Mouse (Mus musculus) hindbrain, embryonic 11.5 days (tissue): ENCODE measurements around the gene Kpna7. TPM values are rescaled to one million over a fixed set of nuclear protein-coding genes. Genes with fewer than 3 reads are reported as not detected.
"Not testable (repeated sequence)": the region's sequence is repeated elsewhere in the genome, so short reads cannot be mapped to it uniquely, and the experiment has no call there.

Experiments
- ATAC-seq: fragments of 200-750 bp; cut with Nextera tagmentation; 2 replicates; pipeline ENCODE4 v1.8.0; 2017; ENCODE audit warnings: mild to moderate bottlenecking, moderate TSS enrichment, moderate library complexity; ENCODE audit not compliant: low FRiP score
- DNase-seq: peaks from one replicate; pipeline ENCODE4 v3.0.0-alpha.2; 2015; ENCODE audit warnings: low spot score
- H3K27ac ChIP-seq: fragments of 300-500 bp; sonication (generic); 2 replicates; pipeline ENCODE4 v1.5.1; 2014; ENCODE audit warnings: mild to moderate bottlenecking, low read depth, low read length
- H3K27me3 ChIP-seq: fragments of 300-500 bp; sonication (generic); 2 replicates; pipeline ENCODE4 v1.6.1; 2014; ENCODE audit warnings: mild to moderate bottlenecking, low read length, moderate library complexity, mixed read lengths; ENCODE audit not compliant: control insufficient read depth, insufficient read depth
- H3K36me3 ChIP-seq: fragments of 300-500 bp; sonication (generic); 2 replicates; pipeline ENCODE4 v1.6.1; 2014; ENCODE audit warnings: mild to moderate bottlenecking, low read length, moderate library complexity, mixed read lengths; ENCODE audit not compliant: control insufficient read depth, insufficient read depth
- H3K4me1 ChIP-seq: fragments of 300-500 bp; sonication (generic); replicated peaks from 2 replicates; pipeline ENCODE4 v1.6.1; 2014; ENCODE audit warnings: low read length, mixed read lengths; ENCODE audit not compliant: control insufficient read depth, insufficient read depth
- H3K4me2 ChIP-seq: fragments of 300-500 bp; sonication (generic); replicated peaks from 2 replicates; pipeline ENCODE4 v1.6.1; 2014; ENCODE audit warnings: mild to moderate bottlenecking, low read depth, low read length
- H3K4me3 ChIP-seq: fragments of 300-500 bp; sonication (generic); 2 replicates; pipeline ENCODE4 v1.5.1; 2014; ENCODE audit warnings: low read depth, low read length
- H3K9ac ChIP-seq: fragments of 300-500 bp; sonication (generic); 2 replicates; pipeline ENCODE4 v1.6.1; 2014; ENCODE audit warnings: low read depth, low read length
- H3K9me3 ChIP-seq: fragments of 300-500 bp; sonication (generic); 2 replicates; pipeline ENCODE4 v1.6.1; 2016; ENCODE audit warnings: low read length; ENCODE audit not compliant: control insufficient read depth
- WGBS: fragments of 180-500 bp; shearing (Covaris S2); extraction: QIAGEN DNeasy Blood & Tissue Kit; methylation state at CpG from one replicate; pipeline ENCODE4 v1.1.7; 2014; 5-methylcytosine and 5-hydroxymethylcytosine counted together
- polyA plus RNA-seq: library from polyadenylated mRNA; unstranded; fragments of >200 nt; fragmentation: Nextera tagmentation; extraction: Ambion mirVana; gene quantifications from 2 replicates; pipeline ENCODE4 v1.2.1, GENCODE M21; 2014

Kpna7 gene
- polyA plus RNA-seq, 1 experiment from 2014 or later = not detected

GRCm38 (mm10) chr5:145068863-145069262 lies 15.0 kb downstream of the Kpna7 start:
- WGBS = 61% methylated on average over 3 of the region's 3 CpGs

GRCm38 (mm10) chr5:145064765-145065340 lies 19.0 kb downstream of the Kpna7 start:
- 90% methylated on average over 1 of the region's 1 CpGs for WGBS
- Histone ChIP-seq H3K4me1 (no peaks in the 10 kb centered on the region), H3K36me3 (no peaks in the 10 kb centered on the region), H3K27ac (no peak overlapping the region), H3K4me2 (no peak overlapping the region), H3K27me3 (no peaks in the 10 kb centered on the region), H3K9ac (no peak overlapping the region), H3K9me3 (no peaks in the 10 kb centered on the region), H3K4me3 (no peak overlapping the region)
- ATAC-seq = no peak
- no peak for DNase-seq

More at GRCm38 (mm10) chr5:145068863-145069262, 15.0 kb downstream of the Kpna7 start:
- H3K27ac ChIP-seq = no peak overlapping the region
- no peaks in the 10 kb centered on the region for H3K36me3 ChIP-seq
- H3K4me1 ChIP-seq = no peaks in the 10 kb centered on the region
- H3K4me3 ChIP-seq = no peak overlapping the region
- ATAC-seq = no peak
- no peak overlapping the region for H3K4me2 ChIP-seq
- no peak for DNase-seq
- no peaks in the 10 kb centered on the region for H3K27me3 ChIP-seq
- no peak overlapping the region for H3K9ac ChIP-seq
- H3K9me3 ChIP-seq = no peaks in the 10 kb centered on the region

- Histone ChIP-seq H3K27ac (no peak overlapping the region), H3K9ac (no peak overlapping the region), H3K27me3 (no peaks in the 10 kb centered on the region), H3K4me1 (no peaks in the 10 kb centered on the region), H3K4me2 (no peak overlapping the region), H3K4me3 (no peak overlapping the region), H3K9me3 (no peaks in the 10 kb centered on the region), H3K36me3 (no peaks in the 10 kb centered on the region)
- ATAC-seq = no peak
- WGBS = 84% methylated on average over 2 of the region's 2 CpGs
- no peak for DNase-seq
These were observed 24.3 kb downstream of the Kpna7 start for GRCm38 (mm10) chr5:145059524-145059923.

- DNase-seq (no peak), ATAC-seq (no peak)
- Histone ChIP-seq H3K27me3 (no peaks in the 10 kb centered on the region), H3K4me3 (no peak overlapping the region), H3K9me3 (no peaks in the 10 kb centered on the region), H3K27ac (no peak overlapping the region), H3K36me3 (no peaks in the 10 kb centered on the region), H3K4me2 (no peak overlapping the region), H3K4me1 (no peaks in the 10 kb centered on the region), H3K9ac (no peak overlapping the region)
- WGBS = 87% methylated on average over 7 of the region's 7 CpGs
These were observed 25.1 kb downstream of the Kpna7 start for GRCm38 (mm10) chr5:145058722-145059121.

- no peak overlapping the region for H3K4me2 ChIP-seq
- ATAC-seq (no peak), DNase-seq (no peak)
- no peaks in the 10 kb centered on the region for H3K9me3 ChIP-seq
- no peak overlapping the region for H3K27ac ChIP-seq
- H3K36me3 ChIP-seq = no peaks in the 10 kb centered on the region
- no peak overlapping the region for H3K4me3 ChIP-seq
- no peaks in the 10 kb centered on the region for H3K27me3 ChIP-seq
- no peak overlapping the region for H3K9ac ChIP-seq
- no peaks in the 10 kb centered on the region for H3K4me1 ChIP-seq
- WGBS = 88% methylated on average over 8 of the region's 8 CpGs
These were observed 25.9 kb downstream of the Kpna7 start for GRCm38 (mm10) chr5:145057907-145058306.

- not testable (repeated sequence) for H3K4me2 ChIP-seq, DNase-seq, ATAC-seq, H3K9ac ChIP-seq, H3K4me1 ChIP-seq, H3K36me3 ChIP-seq, H3K27ac ChIP-seq, H3K9me3 ChIP-seq, H3K4me3 ChIP-seq, H3K27me3 ChIP-seq
- WGBS = 91% methylated on average over 3 of the region's 3 CpGs
These were observed 29.6 kb downstream of the Kpna7 start for GRCm38 (mm10) chr5:145054187-145054586.

GRCm38 (mm10) chr5:145042690-145043089 lies 41.1 kb downstream of the Kpna7 start, which contains the start of gene 1700018F24Rik:
TSS of gene 1700018F24Rik (plus strand) at chr5:145042990.
- WGBS = 67% methylated on average over 3 of the region's 3 CpGs
- not testable (repeated sequence) for H3K36me3 ChIP-seq

GRCm38 (mm10) chr5:145041628-145042027 lies 42.2 kb downstream of the Kpna7 start:
- no peak overlapping the region for H3K9ac ChIP-seq
- DNase-seq = peak; percentile 43
- 51% methylated on average over 4 of the region's 4 CpGs for WGBS

More at GRCm38 (mm10) chr5:145042690-145043089, 41.1 kb downstream of the Kpna7 start, which contains the start of gene 1700018F24Rik:
- not testable (repeated sequence) for H3K4me2 ChIP-seq, DNase-seq, H3K4me3 ChIP-seq, H3K27me3 ChIP-seq, H3K9me3 ChIP-seq, H3K4me1 ChIP-seq, ATAC-seq, H3K27ac ChIP-seq, H3K9ac ChIP-seq

GRCm38 (mm10) chr5:145032391-145032790 lies 51.4 kb downstream of the Kpna7 start, which contains the start of gene Gm4871:
TSS of gene Gm4871 (minus strand) at chr5:145032754.
- ATAC-seq, H3K27ac ChIP-seq, H3K9me3 ChIP-seq, H3K4me2 ChIP-seq, H3K4me1 ChIP-seq, H3K27me3 ChIP-seq, DNase-seq, H3K4me3 ChIP-seq, H3K36me3 ChIP-seq, H3K9ac ChIP-seq: not testable (repeated sequence)
- 78% methylated on average over 5 of the region's 5 CpGs for WGBS

More at GRCm38 (mm10) chr5:145041628-145042027, 42.2 kb downstream of the Kpna7 start:
- Histone ChIP-seq H3K9me3 (no peaks in the 10 kb centered on the region), H3K4me1 (no peaks in the 10 kb centered on the region), H3K36me3 (no peaks in the 10 kb centered on the region), H3K4me3 (no peak overlapping the region), H3K27me3 (no peaks in the 10 kb centered on the region), H3K27ac (no peak overlapping the region), H3K4me2 (no peak overlapping the region)
- ATAC-seq = no peak
